Mouse (Mus musculus): ENCODE data around the gene H2afy2. TPM values are rescaled to one million over a fixed set of nuclear protein-coding genes. Genes with fewer than 3 reads are reported as not detected.

Gene H2afy2
- polyA plus RNA-seq, 1 experiment from 2014 or later, result 23.9 TPM

GRCm38 (mm10) chr10:61822968-61823730 lies 39.2 kb upstream of the H2afy2 start:
- peaks cover 5% of the 10 kb centered on the region; the same call in 1 of the 2 replicates for H3K4me1 ChIP-seq (ENCODE audit: insufficient read depth, low read depth, low read length)
- H3K36me3 ChIP-seq (ENCODE audit: insufficient read depth, low read length), result no peaks in the 10 kb centered on the region
- H3K27ac ChIP-seq (ENCODE audit: low read length), result no peak overlapping the region
- peak; percentile 25 for ATAC-seq
- no peaks in the 10 kb centered on the region for H3K9me3 ChIP-seq (ENCODE audit: low read length)
- H3K9ac ChIP-seq (replicated peaks; ENCODE audit: low read depth), result no peak overlapping the region
- H3K4me3 ChIP-seq (ENCODE audit: low read depth, low read length), result no peak overlapping the region
- WGBS, result 38% methylated on average over 7 of the region's 7 CpGs
- no peak for TF ChIP-seq EP300 (IDR thresholded peaks at IDR 0.05)
- no peak for TF ChIP-seq CTCF (IDR thresholded peaks at IDR 0.05)
- no peak overlapping the region for H3K4me2 ChIP-seq (replicated peaks; ENCODE audit: low read depth, low read length)
- no peaks in the 10 kb centered on the region for H3K27me3 ChIP-seq (replicated peaks; ENCODE audit: insufficient read depth, low read length)
- DNase-seq (ENCODE audit: low spot score), result no peak

- no peaks in the 10 kb centered on the region for H3K27me3 ChIP-seq (replicated peaks; ENCODE audit: insufficient read depth, low read length)
- no peak overlapping the region for H3K27ac ChIP-seq (ENCODE audit: low read length)
- no peaks in the 10 kb centered on the region for H3K36me3 ChIP-seq (ENCODE audit: insufficient read depth, low read length)
- H3K4me1 ChIP-seq (ENCODE audit: insufficient read depth, low read depth, low read length), result no peaks in the 10 kb centered on the region
- ATAC-seq (no peak), DNase-seq (ENCODE audit: low spot score) (no peak)
- H3K4me3 ChIP-seq (ENCODE audit: low read depth, low read length), result no peak overlapping the region
- H3K4me2 ChIP-seq (replicated peaks; ENCODE audit: low read depth, low read length), result no peak overlapping the region
- no peak overlapping the region for H3K9ac ChIP-seq (replicated peaks; ENCODE audit: low read depth)
- H3K9me3 ChIP-seq (ENCODE audit: low read length), result no peaks in the 10 kb centered on the region
- TF ChIP-seq CTCF (IDR thresholded peaks at IDR 0.05), result peak; percentile 43
- no peak for TF ChIP-seq EP300 (IDR thresholded peaks at IDR 0.05)
- 52% methylated on average over 9 of the region's 9 CpGs for WGBS
These were observed 36.1 kb upstream of the H2afy2 start for GRCm38 (mm10) chr10:61820050-61820449.

- ATAC-seq (no peak), DNase-seq (ENCODE audit: low spot score) (no peak)
- no peak overlapping the region for H3K4me2 ChIP-seq (replicated peaks; ENCODE audit: low read depth, low read length)
- H3K9ac ChIP-seq (replicated peaks; ENCODE audit: low read depth), result no peak overlapping the region
- H3K27ac ChIP-seq (ENCODE audit: low read length), result no peak overlapping the region
- no peak overlapping the region for H3K4me3 ChIP-seq (ENCODE audit: low read depth, low read length)
- no peaks in the 10 kb centered on the region for H3K4me1 ChIP-seq (ENCODE audit: insufficient read depth, low read depth, low read length)
- no peaks in the 10 kb centered on the region for H3K27me3 ChIP-seq (replicated peaks; ENCODE audit: insufficient read depth, low read length)
- no peaks in the 10 kb centered on the region for H3K36me3 ChIP-seq (ENCODE audit: insufficient read depth, low read length)
- TF ChIP-seq EP300 (IDR thresholded peaks at IDR 0.05) (no peak), CTCF (IDR thresholded peaks at IDR 0.05) (no peak)
- no peaks in the 10 kb centered on the region for H3K9me3 ChIP-seq (ENCODE audit: low read length)
- WGBS, result 55% methylated on average over 5 of the region's 5 CpGs
These were observed 28.0 kb upstream of the H2afy2 start for GRCm38 (mm10) chr10:61811987-61812386.

GRCm38 (mm10) chr10:61798133-61798576 lies 14.2 kb upstream of the H2afy2 start:
- Histone ChIP-seq H3K27me3 (replicated peaks; ENCODE audit: insufficient read depth, low read length) (no peaks in the 10 kb centered on the region), H3K36me3 (ENCODE audit: insufficient read depth, low read length) (no peaks in the 10 kb centered on the region), H3K9ac (replicated peaks; ENCODE audit: low read depth) (no peak overlapping the region), H3K4me2 (replicated peaks; ENCODE audit: low read depth, low read length) (no peak overlapping the region), H3K4me1 (ENCODE audit: insufficient read depth, low read depth, low read length) (no peaks in the 10 kb centered on the region), H3K27ac (ENCODE audit: low read length) (no peak overlapping the region), H3K9me3 (ENCODE audit: low read length) (peaks cover 4% of the 10 kb centered on the region; the same call in 1 of the 2 replicates), H3K4me3 (ENCODE audit: low read depth, low read length) (no peak overlapping the region)
- ATAC-seq, result peak; percentile 23
- TF ChIP-seq CTCF (IDR thresholded peaks at IDR 0.05), result no peak
- TF ChIP-seq EP300 (IDR thresholded peaks at IDR 0.05), result no peak
- DNase-seq (ENCODE audit: low spot score), result peak; percentile 27
- 46% methylated on average over 15 of the region's 15 CpGs for WGBS

- DNase-seq (ENCODE audit: low spot score), result no peak
- 21% methylated on average over 8 of the region's 8 CpGs for WGBS
- H3K9ac ChIP-seq (replicated peaks; ENCODE audit: low read depth), result no peak overlapping the region
- no peak for ATAC-seq
- no peaks in the 10 kb centered on the region for H3K36me3 ChIP-seq (ENCODE audit: insufficient read depth, low read length)
- H3K27ac ChIP-seq (ENCODE audit: low read length), result no peak overlapping the region
- H3K4me3 ChIP-seq (ENCODE audit: low read depth, low read length), result no peak overlapping the region
- no peaks in the 10 kb centered on the region for H3K27me3 ChIP-seq (replicated peaks; ENCODE audit: insufficient read depth, low read length)
- H3K4me2 ChIP-seq (replicated peaks; ENCODE audit: low read depth, low read length), result no peak overlapping the region
- TF ChIP-seq CTCF (IDR thresholded peaks at IDR 0.05), result no peak
- no peak for TF ChIP-seq EP300 (IDR thresholded peaks at IDR 0.05)
- peaks cover 4% of the 10 kb centered on the region; the same call in 1 of the 2 replicates for H3K9me3 ChIP-seq (ENCODE audit: low read length)
- H3K4me1 ChIP-seq (ENCODE audit: insufficient read depth, low read depth, low read length), result no peaks in the 10 kb centered on the region
These were observed 11.5 kb upstream of the H2afy2 start for GRCm38 (mm10) chr10:61795458-61795857.

GRCm38 (mm10) chr10:61794971-61795370 lies 11.0 kb upstream of the H2afy2 start:
- Histone ChIP-seq H3K9me3 (ENCODE audit: low read length) (no peaks in the 10 kb centered on the region), H3K36me3 (ENCODE audit: insufficient read depth, low read length) (no peaks in the 10 kb centered on the region), H3K9ac (replicated peaks; ENCODE audit: low read depth) (no peak overlapping the region), H3K27me3 (replicated peaks; ENCODE audit: insufficient read depth, low read length) (no peaks in the 10 kb centered on the region), H3K4me2 (replicated peaks; ENCODE audit: low read depth, low read length) (no peak overlapping the region), H3K4me3 (ENCODE audit: low read depth, low read length) (no peak overlapping the region), H3K27ac (ENCODE audit: low read length) (no peak overlapping the region), H3K4me1 (ENCODE audit: insufficient read depth, low read depth, low read length) (no peaks in the 10 kb centered on the region)
- WGBS, result 33% methylated on average over 10 of the region's 10 CpGs
- ATAC-seq (no peak), DNase-seq (ENCODE audit: low spot score) (peak; percentile 22)
- no peak for TF ChIP-seq CTCF (IDR thresholded peaks at IDR 0.05)
- TF ChIP-seq EP300 (IDR thresholded peaks at IDR 0.05), result no peak

All from lung, postnatal 0 days (tissue).